Mouse (Mus musculus) brain, embryonic 14.5 days (tissue): ENCODE results near the gene Zfp821.

Experiments used
- CTCF ChIP-seq: fragments of 200-500 bp; IDR thresholded peaks from 2 replicates; pipeline ENCODE4 v1.5.1; 2012; ENCODE audit warnings: inconsistent platforms, mild to moderate bottlenecking, moderate library complexity, borderline replicate concordance; ENCODE audit not compliant: insufficient read depth, insufficient read length; ENCODE audit errors: extremely low read depth
- POLR2A ChIP-seq: fragments of 200-500 bp; IDR thresholded peaks from 2 replicates; pipeline ENCODE4 v1.6.1; 2012; ENCODE audit warnings: mild to moderate bottlenecking, inconsistent platforms, borderline replicate concordance; ENCODE audit not compliant: poor library complexity, insufficient read depth, insufficient read length, severe bottlenecking; ENCODE audit errors: extremely low read depth

GRCm38 (mm10) chr8:109756849-109757248, 51.5 kb downstream of the Zfp821 start:
- TF ChIP-seq CTCF = no peak
- no peak for TF ChIP-seq POLR2A
